Mouse (Mus musculus) olfactory bulb, adult 2 months (tissue): ENCODE results near the gene Adam6b.
"Not testable (repeated sequence)": the region's sequence is repeated elsewhere in the genome, so short reads cannot be mapped to it uniquely, and the experiment has no call there.

Experiments
- CTCF ChIP-seq: fragments of 200-500 bp; IDR thresholded peaks from 2 replicates; pipeline ENCODE4 v1.5.1; 2012; ENCODE audit warnings: low read depth, mild to moderate bottlenecking, low read length, moderate library complexity; ENCODE audit not compliant: insufficient read depth
- POLR2A ChIP-seq: fragments of 200-500 bp; IDR thresholded peaks from 2 replicates; pipeline ENCODE4 v1.6.1; 2012; ENCODE audit warnings: mild to moderate bottlenecking, low read depth, low read length, moderate library complexity; ENCODE audit not compliant: insufficient read depth

GRCm38 (mm10) chr12:113487693-113488092 is 1.6 kb upstream of the Adam6b start:
- TF ChIP-seq POLR2A, CTCF: not testable (repeated sequence)
